Mouse (Mus musculus) layer of hippocampus, adult 6 months (tissue): ENCODE results near the gene Cstf1. TPM values are rescaled to one million over a fixed set of nuclear protein-coding genes. Genes with fewer than 3 reads are reported as not detected.

Source experiments
- long read RNA-seq, 2 experiments: library from polyadenylated mRNA; unstranded; transcript quantifications; one replicate each; pipeline ENCODE4 v2.0.0; 2019 to 2020
- polyA plus RNA-seq: library from polyadenylated mRNA; unstranded; fragments of <200 nt; fragmentation: Nextera tagmentation; gene quantifications from 2 replicates; pipeline ENCODE4 v1.2.3, GENCODE M21; 2021

Cstf1 gene
- 28.1 and 31.4 TPM in 2 replicates for polyA plus RNA-seq
- long read RNA-seq, experiment 1, transcript Cstf1-201 (6 exons, 3,451 nt) = major isoform, 45 of 60 reads
- long read RNA-seq, experiment 1, partial matches to known transcripts = 5 of 60 reads
- long read RNA-seq, experiment 1, other reads (novel, unspliced or antisense) = 10 of 60 reads
- long read RNA-seq, experiment 2, transcript Cstf1-201 (6 exons, 3,451 nt) = major isoform, 186 of 237 reads
- long read RNA-seq, experiment 2, partial matches to known transcripts = 10 of 237 reads
- long read RNA-seq, experiment 2, other reads (novel, unspliced or antisense) = 41 of 237 reads

GRCm38 (mm10) chr2:172370411-172371223 is at the start of gene Cstf1, which contains the start of gene Aurka:
Gene Cstf1 (plus strand): TSS chr2:172370681.
Gene Aurka (minus strand): TSS chr2:172370535.

DNA sequence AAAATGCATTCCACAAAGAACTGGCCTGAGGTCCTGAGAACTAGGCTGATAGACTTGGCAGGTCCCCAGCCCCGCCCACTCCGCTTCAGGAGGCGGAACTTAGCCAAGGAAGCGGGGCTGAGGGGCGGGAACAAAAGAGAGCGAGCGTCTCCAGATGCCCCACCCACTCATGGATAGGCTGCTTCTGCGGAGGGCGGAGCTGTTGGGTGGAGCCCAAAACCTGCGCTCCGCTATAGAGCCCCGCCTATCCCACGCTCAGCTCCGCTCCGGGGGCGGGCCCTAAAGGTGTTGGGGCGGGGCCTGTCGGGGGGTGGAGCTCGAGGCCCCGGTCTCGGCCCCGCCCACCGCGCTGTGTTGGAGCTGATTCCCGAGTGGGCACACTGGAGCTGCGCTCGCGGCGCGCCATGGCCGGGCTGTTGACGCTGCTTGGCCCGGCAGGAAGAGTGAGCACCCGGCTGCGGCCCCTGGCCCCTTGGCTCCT is 25.2 kb upstream of the Cstf1 start, which contains the start of gene Fam210b:
TSS of gene Fam210b (plus strand) at position 308 of the 481 bp plus-strand sequence.

GRCm38 (mm10) chr2:172393391-172394051 is 23.0 kb downstream of the Cstf1 start, which contains the start of gene Cass4:
Gene Cass4 (plus strand): TSS chr2:172393794.

Other genes with a start within 250 kb of the Cstf1 start
- gene Mc3r, start 122.2 kb upstream of the Cstf1 start, polyA plus RNA-seq = 0.50 and 0.68 TPM in 2 replicates
- gene Fam210b, start 25.1 kb upstream of the Cstf1 start, polyA plus RNA-seq = 23.6 and 25.1 TPM in 2 replicates
- gene Aurka, start 146 bp upstream of the Cstf1 start, polyA plus RNA-seq = 1.5 and 1.8 TPM in 2 replicates
- gene Cass4, start 23.1 kb downstream of the Cstf1 start, polyA plus RNA-seq = 0.29 and 0.36 TPM in 2 replicates
- gene Rtf2, start 69.9 kb downstream of the Cstf1 start, polyA plus RNA-seq = 60.5 and 65.4 TPM in 2 replicates
- not detected in 2 replicates for gene Gcnt7, start 87.9 kb downstream of the Cstf1 start, polyA plus RNA-seq
- gene Fam209, start 101.8 kb downstream of the Cstf1 start, polyA plus RNA-seq = not detected in 2 replicates
- not detected in 2 replicates for gene Tfap2c, start 178.9 kb downstream of the Cstf1 start, polyA plus RNA-seq